Mouse (Mus musculus) B cell, adult 67 days (primary cell): ENCODE data around the gene Vmn1r42. TPM values are rescaled to one million over a fixed set of nuclear protein-coding genes. Genes with fewer than 3 reads are reported as not detected.

Source experiments
- total RNA-seq, 2 experiments: library from RNA; stranded (reverse); gene quantifications; 4 replicates each; pipeline ENCODE4 v1.2.4; 2023

Gene Vmn1r42
- not detected for total RNA-seq

DNA sequence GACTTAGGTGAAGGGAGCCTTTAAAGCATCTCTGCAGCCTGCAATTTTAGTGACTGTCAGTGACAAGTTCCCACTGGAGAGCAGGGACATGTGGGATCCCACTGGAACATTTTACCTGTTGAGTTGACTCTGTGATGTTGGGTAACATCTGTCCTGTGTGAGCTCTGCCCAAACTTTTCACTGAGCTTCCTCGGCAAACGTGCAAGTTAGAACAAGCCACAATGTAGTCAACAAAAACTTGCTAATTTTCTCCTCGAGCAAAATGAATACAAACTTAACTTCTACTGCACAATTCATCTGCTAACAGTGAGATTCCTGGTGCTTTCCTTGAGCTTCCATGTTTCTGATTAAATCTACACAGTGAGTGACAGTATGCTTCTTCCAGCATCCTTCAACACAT, at the start of gene Vmn1r42, which contains the start of gene Vmn1r43:
TSS of gene Vmn1r42 (minus strand) at position 101 of the 400 bp plus-strand sequence.
TSS of gene Vmn1r43 (minus strand) at position 101 of the 400 bp plus-strand sequence.

DNA sequence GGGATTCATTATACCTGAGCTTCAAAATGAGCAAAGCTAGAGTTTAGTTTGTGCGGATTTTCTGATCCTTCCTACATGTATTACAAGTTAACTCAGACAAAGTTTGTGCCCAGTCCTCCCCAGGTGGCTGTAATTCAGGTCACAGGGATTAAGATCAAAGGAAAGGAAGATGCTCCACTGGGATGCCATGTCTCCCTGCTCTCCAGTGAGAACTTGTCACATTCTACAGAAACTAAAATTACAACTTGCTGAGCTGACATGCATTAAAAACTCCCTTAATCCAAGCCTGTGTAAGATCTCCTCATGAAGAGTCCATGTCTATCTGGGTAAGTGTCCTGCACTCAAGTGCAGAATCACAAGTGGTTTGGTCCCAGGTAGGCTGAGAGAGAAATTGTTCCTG, 7.1 kb upstream of the Vmn1r42 start, which contains the start of gene Vmn1r44:
TSS of gene Vmn1r44 (plus strand) at position 301 of the 400 bp plus-strand sequence.

Other genes starting within 250 kb of the Vmn1r42 start
- gene Txnrd3, start 232.4 kb downstream of the Vmn1r42 start, total RNA-seq, result 1 to 10 TPM; 5.5 to 6.9 TPM
- not detected for gene Vmn1r40, start 168.9 kb downstream of the Vmn1r42 start, total RNA-seq
- not detected for gene Vmn1r41, start 135.6 kb downstream of the Vmn1r42 start, total RNA-seq
- gene Vmn1r43, start within 50 bp of the Vmn1r42 start, total RNA-seq, result not detected
- gene Vmn1r44, start 7.2 kb upstream of the Vmn1r42 start, total RNA-seq, result not detected
- not detected for gene Vmn1r45, start 64.2 kb upstream of the Vmn1r42 start, total RNA-seq
- not detected for gene Vmn1r46, start 92.9 kb upstream of the Vmn1r42 start, total RNA-seq
- gene Vmn1r47, start 139.7 kb upstream of the Vmn1r42 start, total RNA-seq, result not detected
- not detected for gene Vmn1r48, start 160.4 kb upstream of the Vmn1r42 start, total RNA-seq
- gene Vmn1r49, start 202.1 kb upstream of the Vmn1r42 start, total RNA-seq, result not detected
- gene Vmn1r50, start 225.0 kb upstream of the Vmn1r42 start, total RNA-seq, result not detected
- gene Vmn1r51, start 246.2 kb upstream of the Vmn1r42 start, total RNA-seq, result not detected